Mouse (Mus musculus): ENCODE results near the gene Efna5. TPM values are rescaled to one million over a fixed set of nuclear protein-coding genes. Genes with fewer than 3 reads are reported as not detected.

The Efna5 gene
- polyA plus RNA-seq, 1 experiment from 2014 or later, result 47.7 TPM

GRCm38 (mm10) chr17:62592436-62593074, 288.6 kb downstream of the Efna5 start:
- Histone ChIP-seq H3K9me3 (peaks cover 3% of the 10 kb centered on the region), H3K27ac (no peak overlapping the region)

GRCm38 (mm10) chr17:62591581-62592435, 289.3 kb downstream of the Efna5 start:
- no peak overlapping the region for H3K27ac ChIP-seq
- H3K9me3 ChIP-seq, result peaks cover 9% of the 10 kb centered on the region
- no peaks in the 10 kb centered on the region for H3K36me3 ChIP-seq
- H3K4me2 ChIP-seq, result no peak overlapping the region
- ATAC-seq (ENCODE audit: low FRiP score), result no peak
- H3K4me3 ChIP-seq, result no peak overlapping the region
- 63% methylated on average over 10 of the region's 10 CpGs for WGBS
- no peaks in the 10 kb centered on the region for H3K27me3 ChIP-seq
- H3K4me1 ChIP-seq (replicated peaks), result peaks cover 2% of the 10 kb centered on the region; the same call in 1 of the 2 replicates
- no peak overlapping the region for H3K9ac ChIP-seq

More at GRCm38 (mm10) chr17:62592436-62593074, 288.6 kb downstream of the Efna5 start:
- Histone ChIP-seq H3K4me2 (no peak overlapping the region), H3K4me3 (no peak overlapping the region), H3K27me3 (no peaks in the 10 kb centered on the region), H3K4me1 (replicated peaks) (peaks cover 2% of the 10 kb centered on the region; the same call in 1 of the 2 replicates), H3K9ac (no peak overlapping the region), H3K36me3 (no peaks in the 10 kb centered on the region)
- 64% methylated on average over 5 of the region's 5 CpGs for WGBS
- ATAC-seq (ENCODE audit: low FRiP score), result no peak

- H3K36me3 ChIP-seq, result no peaks in the 10 kb centered on the region
- no peaks in the 10 kb centered on the region for H3K27me3 ChIP-seq
- no peak overlapping the region for H3K9ac ChIP-seq
- no peak overlapping the region for H3K27ac ChIP-seq
- no peak overlapping the region for H3K4me2 ChIP-seq
- H3K9me3 ChIP-seq, result peaks cover 9% of the 10 kb centered on the region
- no peak overlapping the region for H3K4me3 ChIP-seq
- ATAC-seq (ENCODE audit: low FRiP score), result no peak
- WGBS, result 70% methylated on average over 9 of the region's 9 CpGs
- H3K4me1 ChIP-seq (replicated peaks), result peaks cover 2% of the 10 kb centered on the region; the same call in 1 of the 2 replicates
Measured at GRCm38 (mm10) chr17:62590685-62591460, 290.2 kb downstream of the Efna5 start.

DNA sequence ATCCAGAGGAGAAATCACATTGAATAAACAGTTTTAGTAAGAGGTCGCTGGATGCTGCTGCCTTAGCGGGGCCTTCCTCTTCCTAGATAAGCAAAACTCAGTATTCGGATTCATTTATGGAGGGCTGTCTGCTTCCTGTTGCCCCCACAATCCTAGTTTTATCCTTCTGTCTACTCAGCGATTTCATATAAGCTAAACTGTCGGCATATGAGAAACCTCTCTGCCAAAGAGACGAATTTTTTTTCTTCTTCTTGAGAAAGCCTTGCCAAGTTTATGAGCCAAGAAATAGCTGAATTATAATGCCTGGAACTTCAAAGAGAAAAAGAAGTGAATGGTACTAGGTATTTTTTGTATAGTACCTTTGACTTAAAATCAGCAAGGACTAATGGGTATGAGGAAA, 301.0 kb downstream of the Efna5 start:
- no peak for ATAC-seq (ENCODE audit: low FRiP score)
- Histone ChIP-seq H3K9ac (no peak overlapping the region), H3K27me3 (no peaks in the 10 kb centered on the region), H3K36me3 (no peaks in the 10 kb centered on the region), H3K4me1 (replicated peaks) (no peaks in the 10 kb centered on the region), H3K4me2 (no peak overlapping the region), H3K4me3 (no peak overlapping the region), H3K27ac (no peak overlapping the region), H3K9me3 (no peaks in the 10 kb centered on the region)
- WGBS, result 88% methylated on average over 6 of the region's 6 CpGs

- ATAC-seq (ENCODE audit: low FRiP score), result no peak
- H3K36me3 ChIP-seq, result no peaks in the 10 kb centered on the region
- no peak overlapping the region for H3K4me3 ChIP-seq
- H3K27ac ChIP-seq, result no peak overlapping the region
- H3K4me1 ChIP-seq (replicated peaks), result no peaks in the 10 kb centered on the region
- H3K9ac ChIP-seq, result no peak overlapping the region
- no peaks in the 10 kb centered on the region for H3K9me3 ChIP-seq
- no peaks in the 10 kb centered on the region for H3K27me3 ChIP-seq
- H3K4me2 ChIP-seq, result no peak overlapping the region
- WGBS, result 54% methylated on average over 6 of the region's 6 CpGs
Measured at GRCm38 (mm10) chr17:62579618-62580017, 301.5 kb downstream of the Efna5 start.

DNA sequence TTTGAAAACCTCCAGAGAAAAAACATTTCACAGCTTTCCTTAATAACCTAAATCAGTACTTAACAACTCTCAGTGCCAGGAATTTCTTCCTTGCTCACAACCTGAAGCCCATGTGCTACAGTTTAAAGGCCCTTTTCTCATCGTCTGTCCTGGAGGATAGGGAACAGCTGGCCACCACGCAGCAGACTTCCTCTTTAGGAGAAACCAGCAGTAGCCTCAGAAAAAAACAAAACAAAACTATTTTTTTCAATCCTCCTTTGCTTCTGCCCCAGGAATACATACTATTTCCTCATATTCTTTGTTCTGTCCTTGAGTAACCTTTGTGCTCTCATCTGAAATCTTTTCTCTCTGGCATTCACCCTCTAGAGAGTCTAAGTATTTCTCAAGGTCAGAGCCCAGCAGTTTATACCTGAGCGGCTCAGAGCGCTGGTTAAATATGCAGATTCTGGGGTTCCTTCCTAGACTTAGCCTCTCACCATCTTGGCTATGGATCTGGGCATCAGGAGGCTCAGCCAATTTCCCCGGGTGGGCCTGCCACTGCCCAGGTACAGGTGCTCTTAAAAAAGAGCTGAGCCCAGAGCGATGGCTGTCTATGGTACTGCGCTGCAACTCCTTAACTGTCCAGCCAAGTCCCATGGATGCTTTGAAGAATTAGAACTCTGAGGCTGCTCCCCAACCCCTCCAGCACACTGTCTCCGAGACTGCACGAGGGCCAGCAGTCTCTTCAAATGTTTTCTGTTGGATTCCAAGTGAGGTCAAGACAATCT, 306.4 kb downstream of the Efna5 start:
- H3K27ac ChIP-seq, result no peak overlapping the region
- no peak overlapping the region for H3K4me3 ChIP-seq
- WGBS, result 84% methylated on average over 9 of the region's 9 CpGs
- no peaks in the 10 kb centered on the region for H3K36me3 ChIP-seq
- H3K4me1 ChIP-seq (replicated peaks), result no peaks in the 10 kb centered on the region
- H3K27me3 ChIP-seq, result no peaks in the 10 kb centered on the region
- no peak overlapping the region for H3K4me2 ChIP-seq
- H3K9ac ChIP-seq, result no peak overlapping the region
- H3K9me3 ChIP-seq, result no peaks in the 10 kb centered on the region
- no peak for ATAC-seq (ENCODE audit: low FRiP score)

DNA sequence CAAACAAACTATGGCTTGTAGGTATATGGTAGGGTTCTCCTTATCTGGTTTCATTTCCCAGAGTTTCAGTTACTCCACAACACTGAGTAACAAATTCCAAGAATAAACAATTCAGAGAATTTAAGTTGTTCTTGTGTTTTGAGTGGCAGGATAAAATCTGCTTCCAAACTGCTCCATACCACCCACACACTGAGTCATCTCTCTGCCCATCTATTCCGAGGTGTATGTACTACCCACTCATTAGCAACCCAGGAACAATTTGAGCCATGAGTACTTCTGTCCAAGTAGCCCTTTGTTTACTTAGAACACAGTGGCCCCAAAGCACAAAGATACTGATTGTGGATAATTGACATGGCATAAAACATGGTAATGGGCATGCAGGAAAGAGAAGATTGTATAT, 311.0 kb downstream of the Efna5 start:
- Histone ChIP-seq H3K4me3 (no peak overlapping the region), H3K4me2 (no peak overlapping the region), H3K9ac (no peak overlapping the region), H3K4me1 (replicated peaks) (peaks cover 14% of the 10 kb centered on the region), H3K36me3 (no peaks in the 10 kb centered on the region), H3K9me3 (no peaks in the 10 kb centered on the region), H3K27me3 (0 out of 2 replicates have a peak, but pooled peaks cover 3% of the 10 kb centered on the region), H3K27ac (no peak overlapping the region)
- ATAC-seq (ENCODE audit: low FRiP score), result no peak
- WGBS, result 83% methylated on average over 1 of the region's 1 CpGs

GRCm38 (mm10) chr17:62568019-62568418, 313.1 kb downstream of the Efna5 start:
- Histone ChIP-seq H3K4me2 (no peak overlapping the region), H3K9me3 (no peaks in the 10 kb centered on the region), H3K9ac (no peak overlapping the region), H3K4me1 (replicated peaks) (peaks cover 14% of the 10 kb centered on the region), H3K27me3 (0 out of 2 replicates have a peak, but pooled peaks cover 3% of the 10 kb centered on the region), H3K36me3 (no peaks in the 10 kb centered on the region), H3K27ac (0 out of 2 replicates have a peak overlapping the region, but pooled peaks have one; percentile 30), H3K4me3 (no peak overlapping the region)
- ATAC-seq (ENCODE audit: low FRiP score), result peak; percentile 28; the same call in 1 of the 2 replicates
- WGBS, result 55% methylated on average over 4 of the region's 4 CpGs

DNA sequence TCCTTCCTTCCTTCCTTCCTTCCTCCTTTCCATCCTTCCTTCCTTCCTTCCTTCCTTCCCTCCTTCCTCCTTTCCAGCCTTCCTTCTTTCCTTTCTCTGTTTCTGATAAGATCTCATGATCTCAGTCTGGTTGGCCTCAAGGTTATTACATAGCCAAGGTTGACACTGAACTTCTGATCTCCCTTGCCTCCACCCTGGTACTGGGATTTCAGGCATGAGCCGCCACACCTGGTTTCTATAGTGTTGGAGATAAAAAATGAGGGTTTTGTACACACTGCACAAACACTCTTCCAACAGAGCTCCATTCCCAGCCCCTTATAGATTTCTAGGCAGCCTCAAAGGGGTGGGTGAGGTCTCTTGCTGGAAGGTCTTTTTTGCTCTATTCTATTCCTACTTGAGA, 315.5 kb downstream of the Efna5 start:
- WGBS, result 92% methylated on average over 1 of the region's 1 CpGs

GRCm38 (mm10) chr17:62562439-62562838, 318.7 kb downstream of the Efna5 start:
- Histone ChIP-seq H3K4me2 (no peak overlapping the region), H3K27me3 (0 out of 2 replicates have a peak, but pooled peaks cover 3% of the 10 kb centered on the region), H3K9ac (no peak overlapping the region), H3K4me1 (replicated peaks) (peaks cover 6% of the 10 kb centered on the region), H3K4me3 (no peak overlapping the region), H3K9me3 (no peaks in the 10 kb centered on the region), H3K27ac (no peak overlapping the region), H3K36me3 (no peaks in the 10 kb centered on the region)
- ATAC-seq (ENCODE audit: low FRiP score), result no peak
- 56% methylated on average over 7 of the region's 7 CpGs for WGBS

More for the DNA sequence above, 315.5 kb downstream of the Efna5 start:
- Histone ChIP-seq H3K36me3 (no peaks in the 10 kb centered on the region), H3K4me3 (no peak overlapping the region), H3K4me2 (no peak overlapping the region), H3K9ac (no peak overlapping the region), H3K9me3 (no peaks in the 10 kb centered on the region), H3K4me1 (replicated peaks) (peaks cover 14% of the 10 kb centered on the region), H3K27me3 (0 out of 2 replicates have a peak, but pooled peaks cover 3% of the 10 kb centered on the region), H3K27ac (no peak overlapping the region)
- no peak for ATAC-seq (ENCODE audit: low FRiP score)

GRCm38 (mm10) chr17:62557215-62557614, 323.9 kb downstream of the Efna5 start:
- ATAC-seq (ENCODE audit: low FRiP score), result no peak
- H3K27ac ChIP-seq, result no peak overlapping the region
- no peak overlapping the region for H3K9ac ChIP-seq
- H3K4me2 ChIP-seq, result no peak overlapping the region
- 67% methylated on average over 6 of the region's 6 CpGs for WGBS
- H3K9me3 ChIP-seq, result no peaks in the 10 kb centered on the region
- H3K27me3 ChIP-seq, result no peaks in the 10 kb centered on the region
- no peaks in the 10 kb centered on the region for H3K4me1 ChIP-seq (replicated peaks)
- H3K4me3 ChIP-seq, result no peak overlapping the region
- H3K36me3 ChIP-seq, result no peaks in the 10 kb centered on the region
